Mouse (Mus musculus) embryonic fibroblast, embryonic 13.5 days (primary cell): ENCODE data around the gene Gjc1.

Experiments used
- CTCF ChIP-seq: IDR thresholded peaks from 2 replicates; pipeline ENCODE4 v1.5.1; 2011; ENCODE audit warnings: mild to moderate bottlenecking, control low read depth, low read length, moderate library complexity, borderline replicate concordance; ENCODE audit not compliant: insufficient read depth
- POLR2A ChIP-seq: IDR thresholded peaks from 2 replicates; pipeline ENCODE4 v1.6.1; 2011; ENCODE audit warnings: low read depth, mild to moderate bottlenecking, control low read depth, low read length, moderate library complexity

- TF ChIP-seq POLR2A: no peak
- no peak for TF ChIP-seq CTCF
Measured at GRCm38 (mm10) chr11:102780986-102781351, 38.5 kb downstream of the Gjc1 start.
